ENCODE assay signal across 22 mouse cellular contexts in genomic region chr5:27206213-27206612, GRCm38 (mm10).
A peak's percentile ranks its signal among the peaks of the same experiment; 100 is the strongest.
DNase-seq lines count a peak whose midpoint lies in the region; ATAC-seq and TF ChIP-seq lines count a peak whose summit lies in the region.
"Had no signal": no experiment of that assay in that cellular context is flagged by ENCODE, and none has a peak within 500 bp of the region (broad histone marks: within the 10 kb centered on the region; RNA-seq: fewer than 3 reads in every experiment).

No protein-coding gene starts in this region.

- H3K27ac ChIP-seq in liver, embryonic 12.5 days = no peak overlapping the region
- 0 out of 2 replicates have a peak overlapping the region, but pooled peaks have one; percentile 2 for H3K27ac ChIP-seq in cortical plate, adult 2 months (ENCODE audit: insufficient read depth, low read length)
- H3K27ac ChIP-seq: embryonic facial prominence, embryonic 12.5 days; heart, embryonic 10.5 days; liver, embryonic 14.5 days; midbrain, embryonic 15.5 days had no signal

- H3K4me3 ChIP-seq in liver, embryonic 12.5 days = no peak overlapping the region
- no peak overlapping the region for H3K4me3 ChIP-seq in cortical plate, adult 2 months (ENCODE audit: insufficient read depth, low read length)
- H3K4me3 ChIP-seq: embryonic facial prominence, embryonic 12.5 days; heart, embryonic 10.5 days; midbrain, embryonic 15.5 days had no signal

- WGBS in liver, embryonic 12.5 days (ENCODE audit: insufficient replicate concordance) = 36% methylated on average over 7 of the region's 7 CpGs

- ATAC-seq in liver, embryonic 12.5 days = no peak
- ATAC-seq in megakaryocyte, adult 5-6 weeks (ENCODE audit: poor library complexity, severe bottlenecking) = peak; percentile 97
- ATAC-seq: CD4-positive, CD25-positive, alpha-beta regulatory T cell, adult 4 months; lung, postnatal 0 days; midbrain, embryonic 15.5 days had no signal

- peak; percentile 26 for DNase-seq in liver
- DNase-seq in natural killer cell, adult 2 months (ENCODE audit: low spot score in 2 of 2) = peak; percentile 3 to 17
- DNase-seq in retina, embryonic 14.5 days (ENCODE audit: low spot score) = no peak
- DNase-seq in left cerebral cortex, postnatal 25 days (ENCODE audit: low spot score in 2 of 2) = no peak
- no peak for DNase-seq in kidney, adult 8-10 months
- DNase-seq: adrenal gland, postnatal 36 days; cerebellum, adult 11-12 months; cerebellum, postnatal 10 days; gastrocnemius, postnatal 36 days; kidney, adult 11 months; kidney, postnatal 4 days; thymus, postnatal 25 days had no signal

- intact Hi-C loops in left cerebral cortex, postnatal 25 days (cut with DNase I) = no loop called here

- TF ChIP-seq CTCF in cortical plate, adult 2 months (IDR thresholded peaks at IDR 0.05; ENCODE audit: extremely low read depth, insufficient read depth, low read length) = no peak

- H3K27me3 ChIP-seq in liver, embryonic 12.5 days (replicated peaks) = no peaks in the 10 kb centered on the region
- H3K27me3 ChIP-seq: embryonic facial prominence, embryonic 12.5 days; midbrain, embryonic 15.5 days had no signal

- H3K9me3 ChIP-seq in liver, embryonic 12.5 days (replicated peaks) = no peaks in the 10 kb centered on the region
- H3K9me3 ChIP-seq: embryonic facial prominence, embryonic 12.5 days; heart, embryonic 10.5 days; midbrain, embryonic 15.5 days had no signal

- H3K9ac ChIP-seq in liver, embryonic 12.5 days = no peak overlapping the region
- H3K9ac ChIP-seq: embryonic facial prominence, embryonic 12.5 days; forebrain, postnatal 0 days; liver, embryonic 14.5 days; midbrain, embryonic 15.5 days had no signal

- no peaks in the 10 kb centered on the region for H3K36me3 ChIP-seq in liver, embryonic 12.5 days
- H3K36me3 ChIP-seq: embryonic facial prominence, embryonic 12.5 days; heart, embryonic 10.5 days; midbrain, embryonic 15.5 days had no signal

- no peak for TF ChIP-seq POLR2A in cortical plate, adult 2 months (IDR thresholded peaks at IDR 0.05; ENCODE audit: extremely low read depth, insufficient read depth, low read length)

- no peak overlapping the region for H3K4me2 ChIP-seq in liver, embryonic 12.5 days
- H3K4me2 ChIP-seq: embryonic facial prominence, embryonic 12.5 days; midbrain, embryonic 15.5 days had no signal

- H3K4me1 ChIP-seq in liver, embryonic 12.5 days = no peaks in the 10 kb centered on the region
- peaks cover 11% of the 10 kb centered on the region for H3K4me1 ChIP-seq in cortical plate, adult 2 months (ENCODE audit: control insufficient read depth, insufficient read depth, low read length)
- H3K4me1 ChIP-seq: embryonic facial prominence, embryonic 12.5 days; heart, embryonic 10.5 days; midbrain, embryonic 15.5 days had no signal

Comparison
In these comparisons a context has a peak if more than half of its experiments do, and no peak if none do; other contexts are left out.
1. DNase-seq: peak in liver (single experiment) and natural killer cell, adult 2 months (2 of 2); none in retina, embryonic 14.5 days (single experiment), left cerebral cortex, postnatal 25 days (0 of 2) and kidney, adult 8-10 months (0 of 2).